Mouse (Mus musculus): ENCODE data around the gene Thumpd2. TPM values are rescaled to one million over a fixed set of nuclear protein-coding genes. Genes with fewer than 3 reads are reported as not detected.

The Thumpd2 gene
- polyA plus RNA-seq, 1 experiment from 2014 or later = 6.9 TPM

DNA sequence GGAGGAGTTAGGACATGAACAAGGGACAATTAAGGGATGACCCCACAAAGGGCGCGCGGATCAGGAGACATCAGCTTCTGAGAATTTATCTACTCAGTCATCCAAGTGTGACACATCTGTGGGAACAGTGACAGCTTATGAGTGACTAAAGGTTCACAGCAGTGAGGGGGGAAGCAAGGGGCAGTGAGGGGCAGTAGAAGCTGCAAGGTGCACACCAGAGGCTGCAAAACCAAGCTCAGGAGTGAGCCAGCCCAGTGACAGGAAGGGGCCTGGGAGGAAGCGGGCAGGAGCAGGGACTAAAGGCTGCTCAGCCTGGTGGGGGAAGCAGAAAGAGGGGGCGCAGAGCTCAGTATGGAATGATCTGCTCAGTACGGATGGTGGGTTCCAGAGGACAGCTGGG, 37.6 kb downstream of the Thumpd2 start:
- H3K36me3 ChIP-seq (ENCODE audit: control insufficient read depth, insufficient read depth, low read length) = peaks cover 10% of the 10 kb centered on the region
- no peak overlapping the region for H3K4me2 ChIP-seq (replicated peaks; ENCODE audit: low read depth)
- no peaks in the 10 kb centered on the region for H3K4me1 ChIP-seq (replicated peaks; ENCODE audit: control insufficient read depth, insufficient read depth)
- TF ChIP-seq CTCF (IDR thresholded peaks at IDR 0.05; ENCODE audit: low read depth) = no peak
- TF ChIP-seq EP300 (optimal IDR thresholded peaks at IDR 0.05) = no peak
- no peak overlapping the region for H3K9ac ChIP-seq (ENCODE audit: low read length)
- ATAC-seq (ENCODE audit: low FRiP score, low TSS enrichment) (no peak), DNase-seq (ENCODE audit: low spot score) (no peak)
- no peak overlapping the region for H3K27ac ChIP-seq (replicated peaks)
- no peak overlapping the region for H3K4me3 ChIP-seq (ENCODE audit: low read depth, low read length)
- H3K27me3 ChIP-seq (ENCODE audit: control insufficient read depth, insufficient read depth, low read length) = no peaks in the 10 kb centered on the region
- WGBS = 94% methylated on average over 6 of the region's 6 CpGs
- H3K9me3 ChIP-seq (ENCODE audit: control insufficient read depth, low read length) = no peaks in the 10 kb centered on the region

DNA sequence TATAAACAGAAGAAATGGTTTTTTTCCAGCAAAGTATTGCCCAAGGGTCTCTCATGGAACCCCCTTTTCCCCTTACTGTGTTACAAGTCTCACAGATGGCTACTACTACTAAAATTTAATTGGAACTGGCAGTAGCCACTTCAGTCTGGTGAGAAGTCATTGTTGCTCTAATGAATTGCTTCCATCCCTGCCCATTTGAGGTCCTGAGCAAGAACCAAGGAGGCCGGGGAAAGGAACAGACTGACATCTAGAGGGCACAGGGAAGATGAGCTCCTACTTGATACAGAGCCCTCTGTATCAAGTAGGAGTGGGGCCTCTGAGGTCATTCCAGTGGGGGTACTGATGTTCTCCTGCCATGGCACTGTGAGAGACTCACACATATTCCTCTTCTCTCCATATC, 47.8 kb downstream of the Thumpd2 start:
- DNase-seq (ENCODE audit: low spot score) = no peak
- ATAC-seq (ENCODE audit: low FRiP score, low TSS enrichment) = no peak
- H3K36me3 ChIP-seq (ENCODE audit: control insufficient read depth, insufficient read depth, low read length) = no peaks in the 10 kb centered on the region
- no peak overlapping the region for H3K9ac ChIP-seq (ENCODE audit: low read length)
- no peak overlapping the region for H3K4me2 ChIP-seq (replicated peaks; ENCODE audit: low read depth)
- no peaks in the 10 kb centered on the region for H3K27me3 ChIP-seq (ENCODE audit: control insufficient read depth, insufficient read depth, low read length)
- H3K4me3 ChIP-seq (ENCODE audit: low read depth, low read length) = no peak overlapping the region
- H3K4me1 ChIP-seq (replicated peaks; ENCODE audit: control insufficient read depth, insufficient read depth) = no peaks in the 10 kb centered on the region
- WGBS = 72% methylated on average over 1 of the region's 1 CpGs
- H3K27ac ChIP-seq (replicated peaks) = no peak overlapping the region
- H3K9me3 ChIP-seq (ENCODE audit: control insufficient read depth, low read length) = no peaks in the 10 kb centered on the region
- TF ChIP-seq EP300 (optimal IDR thresholded peaks at IDR 0.05) = no peak
- TF ChIP-seq CTCF (IDR thresholded peaks at IDR 0.05; ENCODE audit: low read depth) = peak; percentile 65

DNA sequence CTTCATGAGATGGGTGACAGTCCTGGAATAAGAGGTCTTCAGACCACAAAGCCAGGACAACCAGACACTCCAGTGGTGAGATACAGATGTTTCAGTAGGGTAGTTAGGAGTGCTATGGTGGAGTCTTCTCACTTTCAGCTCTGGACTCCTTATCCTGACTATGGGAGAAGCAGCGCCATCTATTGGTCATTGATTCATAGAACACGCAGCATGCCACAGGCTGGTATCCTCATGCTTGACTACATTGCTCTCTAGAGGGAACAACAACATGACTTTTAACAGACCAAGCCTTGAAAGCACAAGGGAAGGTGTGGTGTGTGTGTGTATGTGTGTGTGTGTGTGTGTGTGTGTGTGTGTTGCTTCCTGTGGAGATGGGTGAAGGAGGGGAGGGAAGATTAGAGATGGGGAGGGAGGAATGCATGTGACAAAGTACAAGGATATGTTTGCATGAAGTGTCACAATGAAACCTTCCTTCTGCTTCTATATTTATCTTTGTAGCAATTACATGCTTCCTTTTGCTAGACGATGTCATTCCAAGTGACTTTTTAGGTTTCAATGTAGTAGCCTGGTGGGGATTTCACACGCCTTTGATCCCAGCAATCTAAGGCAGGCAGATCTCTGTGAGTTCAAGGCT, 49.0 kb downstream of the Thumpd2 start:
- TF ChIP-seq CTCF (IDR thresholded peaks at IDR 0.05; ENCODE audit: low read depth) = peak; percentile 90
- TF ChIP-seq EP300 (optimal IDR thresholded peaks at IDR 0.05) = no peak
- Histone ChIP-seq H3K36me3 (ENCODE audit: control insufficient read depth, insufficient read depth, low read length) (no peaks in the 10 kb centered on the region), H3K4me3 (ENCODE audit: low read depth, low read length) (no peak overlapping the region), H3K4me1 (replicated peaks; ENCODE audit: control insufficient read depth, insufficient read depth) (no peaks in the 10 kb centered on the region; the same call in 1 of the 2 replicates), H3K9me3 (ENCODE audit: control insufficient read depth, low read length) (no peaks in the 10 kb centered on the region), H3K27ac (replicated peaks) (no peak overlapping the region), H3K4me2 (replicated peaks; ENCODE audit: low read depth) (no peak overlapping the region), H3K9ac (ENCODE audit: low read length) (no peak overlapping the region), H3K27me3 (ENCODE audit: control insufficient read depth, insufficient read depth, low read length) (no peaks in the 10 kb centered on the region)
- 34% methylated on average over 4 of the region's 4 CpGs for WGBS
- ATAC-seq (ENCODE audit: low FRiP score, low TSS enrichment) (peak; percentile 83), DNase-seq (ENCODE audit: low spot score) (peak; percentile 50)

DNA sequence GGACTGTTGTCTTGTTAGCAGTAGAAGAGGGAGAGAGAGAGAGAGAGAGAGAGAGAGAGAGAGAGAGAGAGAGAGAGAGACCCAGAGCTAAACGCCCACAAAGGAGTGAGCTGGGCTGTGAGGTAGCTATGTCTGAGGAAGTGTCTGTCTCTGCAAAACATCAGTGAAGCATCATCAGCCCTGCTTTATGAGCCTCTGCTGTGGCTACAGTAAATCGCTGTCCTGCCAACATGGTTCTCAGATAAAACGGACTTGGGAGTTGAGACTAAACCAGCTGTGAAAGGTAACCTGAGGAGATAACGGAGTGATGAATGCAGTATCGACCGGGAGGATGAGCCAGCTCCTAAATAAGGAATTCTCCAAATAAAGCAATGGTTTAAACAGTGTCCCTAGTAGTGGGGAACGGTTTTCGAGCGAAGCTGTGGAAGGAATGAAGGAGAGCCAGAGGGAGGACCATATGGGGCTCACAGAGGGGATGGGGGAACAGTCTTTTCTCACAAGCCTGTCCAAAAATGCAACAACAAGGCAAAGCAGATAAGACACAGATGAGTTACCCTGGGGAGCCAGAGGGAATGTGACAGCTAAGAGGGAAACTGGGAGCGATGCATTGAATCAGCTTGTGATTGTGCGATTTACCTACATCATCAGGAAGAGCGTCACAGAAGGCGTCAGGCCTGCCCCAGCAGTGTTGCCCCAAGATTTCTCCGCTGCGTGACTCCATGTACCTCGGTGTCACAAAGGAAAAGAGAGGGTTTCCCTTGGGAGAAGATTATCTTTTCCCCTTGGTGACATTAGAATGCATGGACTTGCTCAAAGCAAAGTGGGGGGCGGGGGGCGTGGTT, 53.8 kb downstream of the Thumpd2 start:
- H3K9me3 ChIP-seq (ENCODE audit: control insufficient read depth, low read length) = no peaks in the 10 kb centered on the region
- 66% methylated on average over 18 of the region's 18 CpGs for WGBS
- no peak overlapping the region for H3K4me3 ChIP-seq (ENCODE audit: low read depth, low read length)
- H3K27ac ChIP-seq (replicated peaks) = no peak overlapping the region
- DNase-seq (ENCODE audit: low spot score) = no peak
- no peak for TF ChIP-seq CTCF (IDR thresholded peaks at IDR 0.05; ENCODE audit: low read depth)
- TF ChIP-seq EP300 (optimal IDR thresholded peaks at IDR 0.05) = no peak
- no peak overlapping the region for H3K9ac ChIP-seq (ENCODE audit: low read length)
- no peak overlapping the region for H3K4me2 ChIP-seq (replicated peaks; ENCODE audit: low read depth)
- H3K4me1 ChIP-seq (replicated peaks; ENCODE audit: control insufficient read depth, insufficient read depth) = no peaks in the 10 kb centered on the region; the same call in 1 of the 2 replicates
- no peaks in the 10 kb centered on the region for H3K36me3 ChIP-seq (ENCODE audit: control insufficient read depth, insufficient read depth, low read length)
- no peaks in the 10 kb centered on the region for H3K27me3 ChIP-seq (ENCODE audit: control insufficient read depth, insufficient read depth, low read length)
- no peak for ATAC-seq (ENCODE audit: low FRiP score, low TSS enrichment)

DNA sequence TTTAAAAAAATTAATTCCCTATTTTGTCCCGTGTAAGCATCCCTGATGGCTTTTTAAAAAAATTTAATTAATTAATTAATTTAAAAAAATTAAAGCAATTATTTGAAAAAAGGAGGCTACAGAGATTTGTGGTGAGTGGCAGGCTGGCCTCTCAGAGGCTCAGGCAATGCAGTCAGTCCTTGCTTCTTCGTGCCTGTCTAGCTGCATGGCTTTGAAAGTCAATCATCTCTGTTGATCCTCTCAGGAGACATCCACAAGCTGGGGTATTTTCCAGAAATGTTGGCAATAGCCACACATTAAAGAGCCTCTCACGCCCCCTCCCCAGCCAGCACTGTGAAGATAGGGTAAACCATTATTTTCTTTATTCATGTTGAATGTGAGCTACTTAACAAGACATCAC, 54.7 kb downstream of the Thumpd2 start:
- Histone ChIP-seq H3K4me2 (replicated peaks; ENCODE audit: low read depth) (no peak overlapping the region), H3K4me1 (replicated peaks; ENCODE audit: control insufficient read depth, insufficient read depth) (no peaks in the 10 kb centered on the region; the same call in 1 of the 2 replicates), H3K9me3 (ENCODE audit: control insufficient read depth, low read length) (no peaks in the 10 kb centered on the region), H3K4me3 (ENCODE audit: low read depth, low read length) (no peak overlapping the region), H3K27ac (replicated peaks) (no peak overlapping the region), H3K36me3 (ENCODE audit: control insufficient read depth, insufficient read depth, low read length) (no peaks in the 10 kb centered on the region), H3K27me3 (ENCODE audit: control insufficient read depth, insufficient read depth, low read length) (no peaks in the 10 kb centered on the region), H3K9ac (ENCODE audit: low read length) (no peak overlapping the region)
- TF ChIP-seq CTCF (IDR thresholded peaks at IDR 0.05; ENCODE audit: low read depth) = no peak
- TF ChIP-seq EP300 (optimal IDR thresholded peaks at IDR 0.05) = no peak
- no peak for DNase-seq (ENCODE audit: low spot score)
- WGBS = 81% methylated on average over 3 of the region's 3 CpGs
- ATAC-seq (ENCODE audit: low FRiP score, low TSS enrichment) = no peak

DNA sequence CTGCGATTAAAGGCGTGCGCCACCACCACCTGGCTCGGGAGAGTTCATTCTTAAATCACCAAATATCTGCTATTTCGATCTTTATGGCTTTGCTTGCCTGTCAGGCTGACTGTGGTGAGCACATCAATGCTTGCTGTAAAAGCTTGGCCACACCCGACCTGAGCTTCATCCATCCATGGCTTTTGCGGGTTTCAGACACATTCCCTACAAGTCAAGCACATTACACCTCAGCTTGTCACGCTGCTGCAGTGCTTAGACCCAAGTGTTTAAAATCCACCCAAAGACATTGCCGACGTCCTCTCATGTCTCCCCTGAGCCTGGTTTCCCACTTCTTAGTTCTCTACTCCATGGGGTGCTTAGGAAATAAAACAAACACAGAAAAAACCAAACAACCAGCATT, 55.8 kb downstream of the Thumpd2 start:
- Histone ChIP-seq H3K27ac (replicated peaks) (no peak overlapping the region), H3K4me1 (replicated peaks; ENCODE audit: control insufficient read depth, insufficient read depth) (no peaks in the 10 kb centered on the region; the same call in 1 of the 2 replicates)

More for the DNA sequence above, 55.8 kb downstream of the Thumpd2 start:
- no peak for DNase-seq (ENCODE audit: low spot score)
- Histone ChIP-seq H3K27me3 (ENCODE audit: control insufficient read depth, insufficient read depth, low read length) (no peaks in the 10 kb centered on the region), H3K9me3 (ENCODE audit: control insufficient read depth, low read length) (no peaks in the 10 kb centered on the region), H3K4me3 (ENCODE audit: low read depth, low read length) (no peak overlapping the region), H3K4me2 (replicated peaks; ENCODE audit: low read depth) (no peak overlapping the region), H3K9ac (ENCODE audit: low read length) (no peak overlapping the region), H3K36me3 (ENCODE audit: control insufficient read depth, insufficient read depth, low read length) (no peaks in the 10 kb centered on the region)
- ATAC-seq (ENCODE audit: low FRiP score, low TSS enrichment) = no peak
- WGBS = 83% methylated on average over 10 of the region's 10 CpGs
- TF ChIP-seq EP300 (optimal IDR thresholded peaks at IDR 0.05) (no peak), CTCF (IDR thresholded peaks at IDR 0.05; ENCODE audit: low read depth) (no peak)
